Mouse (Mus musculus) monocyte, adult 2 months (primary cell): ENCODE results near the gene Cer1.
A peak's percentile ranks its signal among the peaks of the same experiment; 100 is the strongest.

ENCODE experiments used
- DNase-seq, 2 experiments: peaks; one replicate each; pipeline ENCODE4 v3.0.0; 2022; ENCODE audit warnings: low spot score in 2 of 2, low read depth in 1 of 2

Cer1 gene

DNA sequence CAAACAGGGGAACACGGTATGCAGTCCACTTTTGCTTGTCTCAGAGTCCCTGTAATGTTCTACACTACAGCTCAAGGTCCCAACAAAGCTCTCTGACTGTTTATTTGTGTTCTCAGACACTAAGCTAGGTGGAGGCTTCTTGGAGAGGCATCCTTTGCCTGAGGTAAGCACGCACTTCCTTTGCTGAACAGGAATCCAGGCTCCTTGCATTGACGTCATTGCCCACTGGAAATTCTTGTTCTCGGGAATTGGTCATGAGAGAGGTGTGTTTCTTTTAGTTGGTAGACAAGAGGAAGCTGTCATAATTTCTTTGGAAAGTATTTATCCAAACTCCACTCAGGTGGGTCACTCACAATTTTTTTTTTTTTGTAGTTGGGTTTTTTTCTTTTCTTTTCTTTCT lies 9.4 kb downstream of the Cer1 start:
- DNase-seq = no peak

- DNase-seq = no peak
Observed at GRCm38 (mm10) chr4:82874791-82875190, 10.2 kb downstream of the Cer1 start.

DNA sequence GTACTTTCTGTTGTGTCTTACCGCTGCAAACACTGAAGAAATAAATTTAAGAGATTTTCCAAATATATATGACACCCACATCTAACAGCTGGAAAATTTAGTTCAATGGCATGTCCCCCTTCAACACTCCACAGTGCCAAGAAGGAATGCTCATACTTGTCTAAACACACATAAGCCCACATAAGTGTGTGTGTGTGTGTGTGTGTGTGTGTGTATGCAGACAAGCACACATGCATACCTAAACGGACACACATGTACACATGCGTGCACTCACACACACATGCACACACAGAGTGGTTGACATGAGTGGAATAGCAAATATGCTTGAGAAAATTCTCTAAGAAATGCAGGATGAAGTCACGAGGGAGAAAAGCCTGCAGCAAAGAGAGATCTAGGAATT lies 12.4 kb downstream of the Cer1 start:
- no peak for DNase-seq

GRCm38 (mm10) chr4:82872121-82872520 lies 12.8 kb downstream of the Cer1 start:
- DNase-seq = no peak

GRCm38 (mm10) chr4:82870931-82871330 lies 14.0 kb downstream of the Cer1 start:
- no peak for DNase-seq

DNA sequence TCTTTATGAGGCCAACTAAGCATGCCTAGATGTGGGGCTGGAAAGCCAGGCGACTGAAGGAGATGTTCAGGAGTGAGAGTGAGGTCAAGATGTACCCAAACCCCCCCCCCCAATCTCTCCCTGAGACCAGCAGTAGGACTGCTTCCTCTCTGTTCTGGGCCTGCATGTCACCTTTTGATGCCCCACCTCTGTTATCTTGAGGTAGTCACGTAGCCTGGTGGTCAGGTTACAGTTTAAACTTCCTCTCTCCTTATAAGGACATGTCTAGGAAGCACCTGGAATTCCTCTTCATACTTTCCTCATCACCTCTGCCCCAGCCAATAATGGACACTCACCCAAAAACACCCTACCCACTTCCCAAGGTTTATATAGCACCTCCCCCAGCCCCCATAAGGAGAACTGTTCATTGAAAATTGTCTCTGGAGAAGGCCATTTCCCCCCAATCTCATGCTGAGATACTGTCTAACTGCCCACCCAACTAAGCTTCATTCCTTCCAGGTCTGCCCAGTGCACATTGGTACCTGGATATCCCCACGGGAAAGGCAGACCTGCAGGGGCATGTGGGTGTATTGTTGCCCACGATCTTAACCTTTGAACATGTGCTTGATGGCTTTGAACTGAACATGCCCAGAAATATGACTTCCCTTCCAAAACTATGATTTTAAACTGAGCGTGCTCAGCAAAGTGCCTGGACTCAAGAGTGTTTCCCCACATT lies 17.1 kb downstream of the Cer1 start:
- no peak for DNase-seq

DNA sequence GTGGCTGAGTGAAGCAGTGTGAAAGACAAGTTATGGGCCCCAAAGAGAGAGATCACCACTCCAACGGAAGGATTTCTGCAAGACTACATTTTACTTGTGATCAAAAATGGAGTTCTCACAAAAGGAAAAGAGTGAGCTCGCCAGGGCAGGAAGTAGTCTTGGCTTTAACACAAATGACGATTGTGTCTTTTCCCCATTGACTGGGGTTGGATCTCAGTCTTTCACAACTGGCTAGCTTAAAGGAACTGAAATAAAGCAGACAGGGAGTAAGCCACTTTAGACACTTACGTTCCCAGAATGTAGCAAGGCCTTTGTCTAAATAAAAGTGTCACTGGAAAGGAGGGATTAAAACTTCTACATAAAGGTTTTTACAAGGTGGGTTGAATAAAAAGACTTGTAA lies 17.8 kb downstream of the Cer1 start:
- DNase-seq = no peak

GRCm38 (mm10) chr4:82864974-82865699 lies 19.8 kb downstream of the Cer1 start:
- no peak for DNase-seq

GRCm38 (mm10) chr4:82863316-82863715 lies 21.6 kb downstream of the Cer1 start:
- DNase-seq = no peak

GRCm38 (mm10) chr4:82861451-82861850 lies 23.5 kb downstream of the Cer1 start:
- DNase-seq = no peak

DNA sequence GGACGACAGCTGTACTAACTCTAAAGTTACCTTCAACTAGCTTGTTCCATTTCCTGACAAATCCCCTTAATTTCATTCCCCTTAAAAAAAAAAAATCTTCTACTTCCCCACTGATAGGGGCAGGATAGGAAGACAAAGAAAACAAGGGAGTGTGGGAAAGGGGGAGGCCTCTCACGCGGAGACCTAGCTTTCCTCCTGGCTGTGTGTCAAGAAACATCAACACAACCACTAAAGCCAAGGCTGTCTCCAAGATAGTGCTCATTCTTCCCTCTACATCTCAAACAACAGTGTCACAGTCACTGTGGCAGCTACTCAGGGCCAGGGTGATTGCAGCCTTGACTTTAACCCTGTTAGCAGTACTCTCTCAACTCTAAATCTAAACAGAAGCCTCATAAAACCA lies 24.4 kb downstream of the Cer1 start:
- DNase-seq = no peak

DNA sequence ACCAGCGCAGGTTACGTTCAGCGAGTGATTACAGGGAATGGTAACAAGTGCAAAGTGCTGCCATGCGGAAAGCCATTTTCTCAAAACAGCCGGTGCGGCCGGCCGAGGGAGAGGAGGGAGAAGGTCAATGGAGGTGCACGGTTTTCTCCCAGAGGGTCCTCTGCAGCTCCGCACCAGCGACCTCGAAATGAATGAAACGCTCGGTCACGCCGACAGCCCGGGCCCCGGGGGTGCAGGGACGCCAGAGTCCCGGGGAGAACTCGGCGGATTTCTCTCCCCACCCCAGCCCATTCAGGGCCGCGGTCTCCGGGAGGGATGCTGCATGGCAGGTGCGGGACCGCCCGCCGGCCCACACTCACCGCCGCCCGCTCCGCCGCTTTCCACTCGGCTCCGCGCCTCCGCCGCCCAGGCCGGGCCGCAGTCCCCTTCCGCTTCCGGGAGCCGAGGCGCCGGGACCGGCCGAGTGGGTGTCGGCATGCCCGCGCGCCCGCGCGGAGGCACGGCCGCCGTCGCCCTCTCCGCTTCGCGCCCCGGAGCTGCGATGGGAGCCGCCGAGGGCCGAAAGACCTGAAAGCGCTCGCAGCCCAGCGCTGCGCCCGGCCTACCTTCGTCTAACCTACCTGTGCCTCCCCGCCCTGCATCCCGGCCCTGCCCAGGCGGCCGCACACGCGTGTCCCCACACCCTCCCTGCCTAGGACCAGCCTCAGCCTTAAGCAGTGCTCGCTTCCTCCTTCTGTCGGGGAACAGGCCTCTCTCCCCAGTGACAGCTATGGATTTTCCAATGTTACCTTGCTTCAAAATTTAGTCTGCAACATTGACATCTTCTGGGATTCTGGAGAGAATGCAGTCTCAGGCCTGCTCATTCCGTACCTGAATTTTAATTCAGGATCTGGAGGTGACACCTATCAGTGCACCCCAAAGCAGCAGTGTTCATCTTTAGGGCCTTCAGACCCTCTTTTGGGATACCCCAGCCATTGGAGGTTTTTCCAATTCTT lies 25.5 kb downstream of the Cer1 start, which contains the start of gene Zdhhc21:
TSS of gene Zdhhc21 (minus strand) at position 828 of the 995 bp plus-strand sequence.
- peak; percentile 49 to 59 for DNase-seq

DNA sequence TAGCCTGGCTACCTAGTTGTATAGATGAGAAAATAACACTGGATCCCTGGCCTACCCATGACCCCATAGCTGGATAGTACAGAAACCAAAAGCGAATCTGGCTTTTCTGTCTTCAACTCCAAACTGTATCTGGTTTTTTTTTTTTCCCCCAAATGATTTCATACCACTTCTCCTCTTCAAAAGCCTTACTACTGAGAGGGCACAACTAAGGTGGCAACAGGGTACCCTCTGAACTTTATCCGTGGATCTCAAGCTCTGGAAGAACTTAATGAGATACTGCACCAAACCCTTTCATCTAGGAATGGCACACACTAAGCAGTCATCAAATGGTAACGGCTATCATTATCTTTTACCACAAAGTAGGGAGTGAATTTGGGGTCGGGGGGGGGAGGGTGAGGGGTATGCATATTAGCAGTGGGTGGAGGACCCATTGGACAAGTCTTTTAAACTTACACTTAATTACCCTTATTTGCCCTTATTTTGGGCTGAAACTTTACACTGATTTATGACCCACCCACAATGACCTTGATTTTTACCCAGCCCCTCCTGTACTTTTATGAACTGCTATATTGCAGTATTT lies 26.4 kb downstream of the Cer1 start:
- DNase-seq = no peak

DNA sequence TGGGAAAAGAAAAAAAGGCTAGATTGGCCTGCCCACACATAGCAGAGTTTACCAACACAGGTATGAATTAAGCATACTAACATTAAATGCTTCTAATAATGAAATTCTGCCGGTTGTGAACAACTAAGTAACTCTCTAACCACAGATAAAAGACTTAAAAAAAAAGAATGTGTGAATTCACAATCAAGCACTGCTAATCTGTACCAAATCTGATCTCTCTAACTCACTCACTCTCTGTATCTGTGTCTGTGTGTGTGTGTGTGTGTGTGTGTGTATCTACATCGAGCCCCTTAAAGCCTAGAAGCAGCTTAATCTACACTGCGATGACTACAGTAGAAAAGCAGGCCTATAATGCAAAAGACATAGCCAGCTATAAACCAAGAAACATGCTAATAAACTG lies 28.0 kb downstream of the Cer1 start:
- no peak for DNase-seq

DNA sequence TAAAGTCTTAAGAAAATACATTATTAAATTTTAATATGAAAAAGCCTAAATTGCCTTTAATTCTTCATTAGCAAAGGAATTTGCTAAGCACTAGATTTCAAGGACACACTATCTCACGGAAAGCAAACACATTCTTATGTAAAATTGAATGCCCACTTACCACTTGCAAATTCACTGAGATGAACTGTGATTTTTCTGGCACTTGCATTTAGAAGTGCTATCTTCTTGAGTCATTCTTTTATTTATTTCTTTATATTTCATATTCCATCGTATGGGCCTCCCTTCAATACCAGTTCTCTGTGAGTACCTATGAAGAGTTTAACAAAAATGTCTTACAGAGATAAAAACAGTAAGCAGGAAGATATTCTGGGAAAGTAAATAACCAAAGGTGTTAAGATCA lies 31.1 kb downstream of the Cer1 start:
- DNase-seq = no peak

- DNase-seq = no peak
Observed at GRCm38 (mm10) chr4:82848552-82849234, 36.3 kb downstream of the Cer1 start.

GRCm38 (mm10) chr4:82837526-82838240 lies 47.3 kb downstream of the Cer1 start:
- DNase-seq = no peak
